Mouse (Mus musculus) macrophage (primary cell): Measurements from ENCODE around the gene Ptpru. TPM values are rescaled to one million over a fixed set of nuclear protein-coding genes. Genes with fewer than 3 reads are reported as not detected.
"Not testable (repeated sequence)": the region's sequence is repeated elsewhere in the genome, so short reads cannot be mapped to it uniquely, and the experiment has no call there.

Experiments used
- H3K27ac ChIP-seq: fragments of 350-480 bp; formaldehyde crosslinking; 2 replicates; pipeline ENCODE4 v1.9.0; 2021
- H3K36me3 ChIP-seq: fragments of 350-480 bp; formaldehyde crosslinking; 2 replicates; pipeline ENCODE4 v1.9.0; 2021; ENCODE audit errors: inconsistent target
- H3K4me3 ChIP-seq: fragments of 350-480 bp; formaldehyde crosslinking; 2 replicates; pipeline ENCODE4 v1.9.0; 2021; ENCODE audit errors: inconsistent target
- H3K79me2 ChIP-seq: fragments of 350-480 bp; formaldehyde crosslinking; 2 replicates; pipeline ENCODE4 v1.9.0; 2021; ENCODE audit errors: inconsistent target
- WGBS: methylation state at CpG from one replicate; pipeline ENCODE4 v1.1.7; 2026; ENCODE audit warnings: inconsistent platforms; ENCODE audit not compliant: missing documents; 5-methylcytosine and 5-hydroxymethylcytosine counted together
- polyA plus RNA-seq: library from polyadenylated mRNA; stranded (reverse); fragments of 250-400 nt; gene quantifications from 3 replicates; pipeline ENCODE4 v1.2.4, GENCODE M21; 2018; ENCODE audit warnings: inconsistent platforms

The Ptpru gene
- polyA plus RNA-seq, 1 experiment from 2014 or later: 0.11 TPM

DNA sequence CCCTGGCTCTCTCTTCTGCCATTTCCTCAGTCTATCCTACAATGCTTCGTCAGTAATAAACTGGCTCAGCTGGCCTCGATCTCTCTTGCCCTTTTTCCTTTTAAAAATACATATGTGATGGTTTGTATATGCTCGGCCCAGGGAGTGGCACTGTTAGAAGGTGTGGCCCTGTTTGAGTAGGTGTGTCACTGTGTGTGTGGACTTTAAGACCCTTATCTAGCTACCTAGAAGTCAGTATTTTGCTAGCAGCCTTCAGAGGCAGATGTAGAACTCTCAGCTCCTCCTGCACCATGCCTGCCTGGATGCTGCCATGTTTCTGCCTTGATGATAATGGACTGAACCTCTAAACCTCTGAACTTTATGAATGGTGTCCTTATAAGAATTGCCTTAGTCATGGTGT is 15.5 kb downstream of the Ptpru start:
- H3K4me3 ChIP-seq: no peak overlapping the region
- no peaks in the 10 kb centered on the region for H3K36me3 ChIP-seq
- no peaks in the 10 kb centered on the region for H3K79me2 ChIP-seq
- no peak overlapping the region for H3K27ac ChIP-seq
- 97% methylated on average over 3 of the region's 3 CpGs for WGBS

DNA sequence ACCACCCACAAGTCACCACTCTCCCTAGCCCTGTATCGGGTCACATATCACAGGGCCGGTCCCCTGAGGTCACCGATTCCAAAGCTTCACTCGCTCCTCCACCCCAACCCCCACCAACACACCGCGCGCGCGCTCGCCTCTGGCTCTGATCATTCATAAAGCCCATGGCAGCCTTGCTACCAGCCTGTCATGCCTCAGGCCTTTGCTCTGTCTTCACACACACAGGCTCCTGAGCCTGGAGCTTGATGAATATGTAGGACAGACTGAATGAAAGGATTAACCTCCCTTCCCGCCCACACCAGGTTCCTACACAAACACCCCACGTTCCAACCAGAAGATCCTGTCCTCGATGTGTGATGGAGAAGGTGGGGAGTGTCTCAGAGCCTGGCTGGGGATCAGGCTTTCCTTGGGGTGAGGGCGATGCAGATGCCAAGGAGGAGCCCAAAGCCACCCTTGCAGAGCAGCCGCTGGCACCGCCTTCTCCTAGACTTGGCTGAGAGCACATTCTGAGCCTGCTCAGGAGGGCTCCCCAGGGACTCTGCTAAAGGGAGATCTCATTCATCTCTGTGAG is 16.8 kb downstream of the Ptpru start:
- Histone ChIP-seq H3K79me2 (no peaks in the 10 kb centered on the region), H3K36me3 (no peaks in the 10 kb centered on the region), H3K27ac (no peak overlapping the region), H3K4me3 (no peak overlapping the region)
- 88% methylated on average over 16 of the region's 16 CpGs for WGBS

DNA sequence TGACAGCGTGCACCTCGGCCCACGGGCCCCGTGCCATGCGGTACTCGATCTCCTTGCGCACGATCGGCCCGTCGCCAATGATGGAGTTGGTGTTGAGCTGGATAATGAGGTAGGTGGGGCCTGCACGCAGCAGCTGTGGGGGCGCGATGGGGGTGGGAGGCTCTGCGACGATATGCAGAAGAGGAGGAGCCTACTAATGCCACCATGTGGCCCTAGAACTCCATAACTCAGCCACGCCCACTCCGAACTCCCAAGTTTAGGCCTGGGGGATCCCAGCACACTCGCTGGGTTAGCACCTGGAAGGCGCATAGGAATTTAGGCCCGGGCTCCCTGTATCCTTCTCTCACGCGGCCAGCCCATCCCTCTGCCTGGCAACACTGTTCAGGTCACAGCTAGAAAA is 19.2 kb downstream of the Ptpru start:
- 91% methylated on average over 23 of the region's 23 CpGs for WGBS
- Histone ChIP-seq H3K36me3 (no peaks in the 10 kb centered on the region), H3K4me3 (no peak overlapping the region), H3K27ac (no peak overlapping the region), H3K79me2 (no peaks in the 10 kb centered on the region)

DNA sequence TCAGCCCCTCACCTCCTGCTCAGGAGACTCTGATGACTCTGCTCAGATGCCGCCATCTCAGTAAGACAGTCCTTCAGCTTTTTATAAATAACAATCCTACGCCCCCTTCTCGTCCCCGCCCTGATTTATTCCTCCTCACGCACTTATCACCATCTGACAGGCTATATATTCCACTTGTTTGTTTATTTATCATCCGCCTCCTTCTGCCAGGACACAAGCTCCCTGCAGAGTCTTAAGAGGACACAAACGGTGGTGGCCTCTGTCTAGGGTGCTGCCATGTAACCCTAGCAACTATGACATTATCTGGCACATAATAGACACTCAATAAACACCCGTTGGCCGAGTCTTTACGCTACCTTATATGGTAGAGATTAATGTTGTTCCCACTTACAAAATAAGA is 22.3 kb downstream of the Ptpru start:
- H3K4me3 ChIP-seq: no peak overlapping the region
- no peak overlapping the region for H3K27ac ChIP-seq
- H3K79me2 ChIP-seq: no peaks in the 10 kb centered on the region
- H3K36me3 ChIP-seq: no peaks in the 10 kb centered on the region
- WGBS: 80% methylated on average over 10 of the region's 10 CpGs

DNA sequence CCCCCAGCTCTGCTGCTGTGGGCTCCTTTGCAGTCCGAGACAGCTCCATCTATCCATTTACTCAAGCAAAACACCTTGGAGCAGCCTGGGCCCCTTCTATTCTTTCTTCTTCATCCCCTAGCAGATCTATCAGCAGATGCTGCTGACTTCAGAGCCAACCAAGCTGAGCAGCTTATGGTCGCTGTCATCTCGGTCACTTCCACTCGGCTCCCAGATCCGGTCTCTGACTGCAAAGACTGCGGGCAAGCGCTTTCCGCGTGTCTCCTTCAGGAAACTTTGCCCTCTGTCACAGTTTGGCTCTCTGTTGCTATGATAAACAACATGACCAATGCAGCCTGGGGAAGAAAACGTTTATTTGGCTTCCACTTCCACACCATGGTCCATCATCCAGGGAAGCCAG is 23.2 kb downstream of the Ptpru start:
- no peaks in the 10 kb centered on the region for H3K79me2 ChIP-seq
- no peaks in the 10 kb centered on the region for H3K36me3 ChIP-seq
- 90% methylated on average over 10 of the region's 10 CpGs for WGBS
- H3K4me3 ChIP-seq: no peak overlapping the region
- no peak overlapping the region for H3K27ac ChIP-seq

DNA sequence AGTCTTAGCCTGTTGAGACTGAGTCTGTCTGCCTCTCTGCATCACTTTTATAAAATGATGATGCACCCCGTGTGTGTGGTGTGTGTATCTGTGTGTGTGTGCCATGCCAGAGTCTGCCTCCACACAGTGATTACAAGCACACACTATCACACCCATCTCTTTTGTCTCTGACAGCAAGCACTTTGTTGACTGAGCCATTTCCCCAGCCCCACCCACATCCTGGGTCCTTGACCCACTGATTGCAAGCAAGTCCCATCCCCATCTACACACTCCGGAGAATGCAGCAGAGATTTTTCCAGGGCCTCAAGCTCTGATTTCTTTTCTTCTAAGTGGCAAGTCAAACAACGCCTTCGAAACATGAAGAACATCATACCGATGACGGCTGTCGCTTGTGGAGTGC is 24.3 kb downstream of the Ptpru start:
- no peak overlapping the region for H3K4me3 ChIP-seq
- H3K27ac ChIP-seq: no peak overlapping the region
- 97% methylated on average over 7 of the region's 7 CpGs for WGBS
- no peaks in the 10 kb centered on the region for H3K36me3 ChIP-seq
- no peaks in the 10 kb centered on the region for H3K79me2 ChIP-seq

DNA sequence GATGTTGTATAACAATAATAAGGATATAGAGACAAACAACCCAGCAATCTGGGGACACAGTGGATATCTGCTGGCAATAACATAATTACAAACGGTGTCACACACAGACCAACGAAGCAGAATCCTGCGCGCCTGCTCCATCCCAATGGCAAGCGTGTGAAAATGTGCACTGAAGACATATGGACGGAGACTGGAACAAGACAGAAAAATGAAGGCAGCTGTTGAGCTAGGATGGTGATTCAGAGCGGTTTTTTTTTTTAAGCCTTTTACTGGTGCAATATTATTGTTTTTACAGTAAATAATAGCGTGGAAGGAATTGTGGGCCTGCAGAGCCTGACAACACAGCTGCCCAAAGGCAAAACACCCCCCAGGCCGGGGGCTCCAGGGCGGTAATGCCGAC is 25.6 kb downstream of the Ptpru start:
- Histone ChIP-seq H3K4me3 (no peak overlapping the region), H3K36me3 (no peaks in the 10 kb centered on the region), H3K27ac (no peak overlapping the region), H3K79me2 (no peaks in the 10 kb centered on the region)
- 95% methylated on average over 11 of the region's 11 CpGs for WGBS

DNA sequence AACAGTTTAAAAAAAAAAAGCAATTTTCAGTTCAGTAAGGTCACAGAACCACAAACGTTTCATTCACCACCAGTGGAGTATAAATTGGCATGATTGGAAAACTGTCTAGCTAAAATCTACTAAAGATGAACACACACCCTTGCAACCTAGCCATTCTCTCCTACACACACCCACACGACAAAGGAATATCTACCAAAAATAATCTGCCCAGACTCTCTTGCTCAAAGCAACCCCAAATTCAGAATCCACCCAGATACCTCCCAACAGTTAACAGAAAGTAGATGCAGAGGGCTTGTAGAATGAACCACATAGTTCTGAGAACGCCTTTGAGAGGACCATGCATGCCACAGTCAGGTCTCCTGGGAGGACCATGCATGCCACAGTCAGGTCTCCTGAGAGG is 32.8 kb downstream of the Ptpru start:
- Histone ChIP-seq H3K79me2 (no peaks in the 10 kb centered on the region), H3K4me3 (no peak overlapping the region), H3K27ac (no peak overlapping the region), H3K36me3 (no peaks in the 10 kb centered on the region)
- 74% methylated on average over 3 of the region's 3 CpGs for WGBS

DNA sequence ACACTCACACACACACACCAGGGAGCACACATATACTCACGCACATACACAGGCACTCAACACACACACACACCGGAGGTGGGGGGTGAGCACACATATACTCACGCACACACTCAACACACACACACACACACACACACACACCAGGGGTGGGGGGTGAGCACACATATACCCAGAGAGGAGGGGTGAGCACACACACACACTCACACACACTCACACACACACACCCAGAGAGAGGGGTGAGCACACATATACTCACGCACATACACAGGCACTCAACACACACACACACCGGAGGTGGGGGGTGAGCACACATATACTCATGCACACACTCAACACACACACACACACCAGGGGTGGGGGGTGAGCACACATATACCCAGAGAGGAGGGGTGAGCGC is 33.4 kb downstream of the Ptpru start:
- 93% methylated on average over 4 of the region's 6 CpGs for WGBS
- not testable (repeated sequence) for H3K4me3 ChIP-seq

DNA sequence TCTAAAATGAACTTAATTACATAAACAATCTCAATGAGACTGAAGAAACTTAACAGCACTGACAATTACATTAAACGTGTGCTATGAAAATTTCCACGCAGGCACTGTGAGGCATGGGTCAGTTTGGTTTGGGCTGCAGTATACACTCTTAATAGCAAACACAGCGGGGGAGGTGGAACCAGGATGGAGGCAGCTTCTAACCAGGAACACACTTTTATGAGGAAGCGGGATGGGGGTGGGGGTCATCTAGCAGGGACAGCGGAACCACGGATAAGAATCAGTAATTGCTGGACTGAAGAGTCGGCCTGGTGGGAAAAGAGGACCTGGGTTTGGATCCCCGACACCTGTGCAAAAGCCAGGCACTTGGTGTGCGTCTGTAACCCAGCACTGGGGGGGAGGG is 34.2 kb downstream of the Ptpru start:
- no peak overlapping the region for H3K27ac ChIP-seq
- 88% methylated on average over 9 of the region's 9 CpGs for WGBS
- no peaks in the 10 kb centered on the region for H3K36me3 ChIP-seq
- no peaks in the 10 kb centered on the region for H3K79me2 ChIP-seq
- no peak overlapping the region for H3K4me3 ChIP-seq

More for the DNA sequence above, 33.4 kb downstream of the Ptpru start:
- not testable (repeated sequence) for H3K79me2 ChIP-seq, H3K27ac ChIP-seq, H3K36me3 ChIP-seq

DNA sequence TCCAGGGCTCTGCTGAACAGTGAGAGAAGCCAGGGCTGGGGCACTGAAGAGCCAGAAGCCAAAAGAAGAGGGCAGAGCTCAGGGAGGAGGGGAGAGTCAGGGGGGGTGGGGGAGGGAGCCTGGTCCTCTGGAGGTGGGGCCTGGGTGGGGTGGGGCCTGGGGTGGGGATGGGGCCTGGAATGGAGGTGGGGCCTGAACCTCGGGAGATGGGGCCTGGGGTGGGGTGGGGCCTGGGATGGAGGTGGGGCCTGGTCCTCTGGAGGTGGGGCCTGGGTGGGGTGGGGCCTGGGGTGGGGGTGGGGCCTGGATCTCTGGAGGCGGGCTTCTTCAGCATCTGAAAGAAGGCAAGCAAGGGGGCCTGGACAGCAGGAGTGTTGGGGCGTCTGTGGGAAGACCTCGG is 39.1 kb downstream of the Ptpru start:
- no peak overlapping the region for H3K27ac ChIP-seq
- WGBS: 100% methylated on average over 3 of the region's 4 CpGs
- H3K4me3 ChIP-seq: no peak overlapping the region
- H3K36me3 ChIP-seq: no peaks in the 10 kb centered on the region
- H3K79me2 ChIP-seq: no peaks in the 10 kb centered on the region

DNA sequence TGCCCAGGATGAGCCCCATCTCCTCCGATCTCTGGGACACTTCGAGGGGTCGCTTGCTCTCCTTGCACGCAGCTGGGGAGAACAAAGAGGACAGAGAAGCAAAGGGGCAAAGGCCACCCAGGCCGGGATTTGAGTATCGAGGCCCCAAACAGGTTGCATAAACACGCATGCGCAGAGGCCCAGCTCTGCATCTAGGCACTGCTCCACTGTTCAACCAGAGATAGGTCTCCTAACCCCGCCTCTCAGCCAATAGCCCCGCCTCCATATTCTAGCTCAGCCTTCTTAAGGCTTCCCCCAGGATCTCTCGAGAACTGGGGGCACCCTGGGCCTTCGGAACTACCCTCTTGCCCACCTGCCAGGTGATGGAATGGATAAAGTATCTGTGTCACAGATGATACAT is 40.2 kb downstream of the Ptpru start:
- 88% methylated on average over 12 of the region's 12 CpGs for WGBS
- Histone ChIP-seq H3K36me3 (no peaks in the 10 kb centered on the region), H3K4me3 (no peak overlapping the region), H3K79me2 (no peaks in the 10 kb centered on the region), H3K27ac (no peak overlapping the region)

DNA sequence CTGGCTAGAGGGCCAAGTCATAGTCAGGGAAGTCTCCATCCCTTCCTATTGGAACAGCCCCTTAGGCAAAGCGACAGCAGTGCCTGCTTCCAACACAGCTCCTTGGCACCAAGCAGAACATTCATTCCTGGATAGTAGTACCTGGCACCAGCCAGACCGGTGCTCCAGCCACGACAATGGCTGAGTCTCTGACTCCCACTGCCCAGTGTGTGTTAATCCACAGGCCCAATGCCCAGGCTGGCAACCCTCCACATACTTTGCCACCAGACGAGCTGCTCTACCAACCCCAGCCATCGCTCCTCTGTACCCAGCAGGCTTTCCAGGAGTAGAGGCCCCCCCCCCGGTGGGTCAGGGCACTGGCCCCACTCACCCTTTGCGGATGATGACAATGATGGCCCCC is 40.6 kb downstream of the Ptpru start:
- Histone ChIP-seq H3K36me3 (no peaks in the 10 kb centered on the region), H3K79me2 (no peaks in the 10 kb centered on the region), H3K4me3 (no peak overlapping the region), H3K27ac (no peak overlapping the region)
- 93% methylated on average over 4 of the region's 7 CpGs for WGBS

DNA sequence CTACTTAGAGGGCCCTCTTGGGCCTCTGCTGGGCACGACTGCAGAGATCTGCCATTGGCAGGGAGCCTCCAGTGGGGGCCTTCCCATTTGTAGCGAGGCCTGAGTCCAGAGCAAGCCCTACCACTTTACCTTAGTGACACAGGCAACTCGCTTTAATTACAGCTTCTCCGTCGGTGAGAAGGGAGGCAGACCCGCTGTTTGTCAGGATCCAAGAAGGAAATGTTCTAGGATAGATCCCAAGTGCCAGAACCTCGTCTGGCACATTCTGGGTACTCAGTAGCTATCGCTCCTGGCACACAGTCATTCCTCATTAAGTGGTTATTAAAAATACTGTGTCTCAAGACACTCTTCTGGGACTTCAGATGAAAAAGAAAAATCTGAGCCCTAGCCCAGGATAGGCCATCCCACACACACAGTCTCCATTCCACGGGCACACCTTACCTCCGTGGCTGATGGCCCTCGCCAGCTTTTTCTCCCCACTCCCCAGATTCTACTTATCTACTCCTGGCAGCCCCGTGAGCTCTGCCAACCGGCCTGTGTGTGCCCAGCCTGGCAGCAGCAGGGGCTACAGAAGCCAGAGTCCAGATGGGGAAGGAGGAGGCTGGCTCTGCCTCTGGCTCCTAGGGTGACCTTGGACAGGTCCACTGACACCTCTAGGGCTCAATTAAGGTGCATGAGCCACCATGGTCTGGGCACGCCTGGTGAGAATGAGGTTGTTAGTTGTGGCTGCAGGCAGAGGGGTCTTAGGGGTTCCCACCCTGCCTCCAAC is 41.6 kb downstream of the Ptpru start:
- H3K4me3 ChIP-seq: no peak overlapping the region
- no peaks in the 10 kb centered on the region for H3K36me3 ChIP-seq
- WGBS: 83% methylated on average over 14 of the region's 14 CpGs
- no peak overlapping the region for H3K27ac ChIP-seq
- no peaks in the 10 kb centered on the region for H3K79me2 ChIP-seq

DNA sequence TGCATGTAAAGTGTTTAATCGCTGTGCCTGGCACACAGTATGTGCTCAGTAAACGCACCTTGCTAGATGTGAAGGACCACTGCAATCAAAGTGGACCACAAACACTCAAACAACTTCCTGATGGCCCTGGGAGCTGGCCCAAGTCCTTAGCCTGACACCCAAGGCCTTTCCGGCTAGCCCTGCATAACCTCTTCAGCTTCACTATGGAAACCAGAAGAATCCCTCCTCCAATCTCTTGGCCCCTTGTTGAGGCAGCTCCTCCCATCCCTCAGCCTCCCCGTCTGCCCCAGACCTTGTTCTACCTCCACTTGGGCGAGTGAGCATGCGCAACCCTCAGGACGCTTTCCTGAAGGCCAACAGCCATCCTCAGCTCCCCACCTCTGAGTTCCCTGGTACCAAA is 51.3 kb downstream of the Ptpru start:
- 84% methylated on average over 7 of the region's 7 CpGs for WGBS
- Histone ChIP-seq H3K27ac (no peak overlapping the region), H3K36me3 (no peaks in the 10 kb centered on the region), H3K4me3 (no peak overlapping the region), H3K79me2 (no peaks in the 10 kb centered on the region)

DNA sequence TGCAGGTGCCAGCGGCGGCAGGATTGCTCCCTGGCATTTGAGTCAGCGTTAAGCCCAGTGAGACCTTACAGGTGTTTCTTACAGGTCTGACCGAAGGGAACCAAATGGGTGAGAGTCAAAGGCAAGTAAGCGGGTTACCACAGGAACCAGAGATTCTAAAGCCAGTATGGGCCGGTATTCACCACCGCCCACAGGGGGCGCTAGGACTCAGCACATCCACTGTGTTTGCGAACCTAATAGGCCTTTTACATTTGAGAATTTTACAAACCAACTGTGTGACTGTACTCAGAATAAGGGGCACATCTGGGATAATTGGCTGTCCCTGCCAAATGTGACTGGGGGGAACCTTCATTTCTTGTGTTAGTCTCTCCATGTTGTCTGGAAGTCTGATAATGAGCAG is 54.1 kb downstream of the Ptpru start:
- 40% methylated on average over 9 of the region's 9 CpGs for WGBS
- H3K79me2 ChIP-seq: no peaks in the 10 kb centered on the region
- H3K36me3 ChIP-seq: no peaks in the 10 kb centered on the region
- no peak overlapping the region for H3K4me3 ChIP-seq
- H3K27ac ChIP-seq: no peak overlapping the region
